Mouse (Mus musculus) C2C12 (cell line): ENCODE data around the gene Sugt1. TPM values are rescaled to one million over a fixed set of nuclear protein-coding genes. Genes with fewer than 3 reads are reported as not detected.

Source experiments
- H3K27me3 ChIP-seq: one replicate; pipeline ENCODE4 v1.6.1; 2011; ENCODE audit not compliant: control insufficient read depth, insufficient read depth, insufficient read length
- H3K36me3 ChIP-seq: one replicate; pipeline ENCODE4 v1.6.1; 2011; ENCODE audit not compliant: control insufficient read depth, insufficient read depth
- H3K4me3 ChIP-seq: one replicate; pipeline ENCODE4 v1.5.1; 2011; ENCODE audit warnings: mild to moderate bottlenecking, control low read depth; ENCODE audit not compliant: poor library complexity, insufficient read depth, severe bottlenecking
- H3K79me2 ChIP-seq: one replicate; pipeline ENCODE4 v1.6.1; 2011; ENCODE audit not compliant: control insufficient read depth, insufficient read depth
- H3K79me3 ChIP-seq: one replicate; pipeline ENCODE4 v1.6.1; 2011; ENCODE audit warnings: low read depth, control low read depth
- H3ac ChIP-seq: one replicate; pipeline ENCODE3; 2011; ENCODE audit warnings: low read depth; ENCODE audit not compliant: control insufficient read depth, insufficient read length
- CEBPB ChIP-seq: IDR thresholded peaks from one replicate; pipeline ENCODE4 v1.6.1; 2011; ENCODE audit warnings: low read depth, mild to moderate bottlenecking, control low read depth, moderate library complexity
- CTCF ChIP-seq: IDR thresholded peaks from one replicate; pipeline ENCODE4 v1.5.1; 2011; ENCODE audit not compliant: control insufficient read depth, insufficient read depth, insufficient read length
- FOSL1 ChIP-seq: IDR thresholded peaks from one replicate; pipeline ENCODE4 v1.8.0; 2011; ENCODE audit warnings: mild to moderate bottlenecking, low read length; ENCODE audit not compliant: poor library complexity, insufficient read depth, severe bottlenecking
- MAX ChIP-seq: IDR thresholded peaks from one replicate; pipeline ENCODE4 v1.6.1; 2011; ENCODE audit warnings: mild to moderate bottlenecking, control low read depth
- MYOD1 ChIP-seq: IDR thresholded peaks from one replicate; pipeline ENCODE4 v1.6.1; 2011; ENCODE audit warnings: low read depth; ENCODE audit not compliant: control insufficient read depth, insufficient read length
- MYOG ChIP-seq: IDR thresholded peaks from one replicate; pipeline ENCODE4 v1.6.1; 2011; ENCODE audit not compliant: control insufficient read depth, insufficient read length; ENCODE audit errors: extremely low read depth
- USF1 ChIP-seq: IDR thresholded peaks from one replicate; pipeline ENCODE4 v1.6.1; 2011; ENCODE audit warnings: low read depth, mild to moderate bottlenecking, control low read depth, moderate library complexity
- microRNA-seq: library from miRNA; unstranded; fragments of <30 nt; microRNA quantifications from one replicate; pipeline ENCODE4, GENCODE M21; 2019; ENCODE audit warnings: borderline microRNAs expressed
- polyA plus RNA-seq: library from polyadenylated mRNA; unstranded; fragments of >200 nt; fragmentation: generic; extraction: Trizol; gene quantifications from one replicate; pipeline ENCODE4 v1.2.1, GENCODE M21; 2012; ENCODE audit warnings: missing spikeins

Gene Sugt1
- polyA plus RNA-seq, 1 experiment = 68.8 TPM

GRCm38 (mm10) chr14:79673083-79674013, 85.9 kb downstream of the Sugt1 start:
- TF ChIP-seq CTCF = no peak
- H3K79me2 ChIP-seq = no peaks in the 10 kb centered on the region
- no peaks in the 10 kb centered on the region for H3K79me3 ChIP-seq
- no peak overlapping the region for H3ac ChIP-seq
- no peaks in the 10 kb centered on the region for H3K36me3 ChIP-seq
- H3K4me3 ChIP-seq = no peak overlapping the region
- peaks cover 28% of the 10 kb centered on the region for H3K27me3 ChIP-seq

- H3ac ChIP-seq = no peak overlapping the region
- no peaks in the 10 kb centered on the region for H3K36me3 ChIP-seq
- no peak overlapping the region for H3K4me3 ChIP-seq
- H3K79me3 ChIP-seq = no peaks in the 10 kb centered on the region
- no peaks in the 10 kb centered on the region for H3K79me2 ChIP-seq
- peaks cover 25% of the 10 kb centered on the region for H3K27me3 ChIP-seq
- no peak for TF ChIP-seq MYOG
Observed at GRCm38 (mm10) chr14:79677108-79677753, 89.7 kb downstream of the Sugt1 start.

GRCm38 (mm10) chr14:79677891-79678687, 90.6 kb downstream of the Sugt1 start:
- Histone ChIP-seq H3K79me2 (no peaks in the 10 kb centered on the region), H3K36me3 (no peaks in the 10 kb centered on the region)
- TF ChIP-seq MYOD1 (no peak), FOSL1 (no peak), CEBPB (no peak), MYOG (no peak), USF1 (no peak), CTCF (no peak), MAX (no peak)

GRCm38 (mm10) chr14:79680652-79681051, 93.2 kb downstream of the Sugt1 start:
- no peaks in the 10 kb centered on the region for H3K79me3 ChIP-seq
- peaks cover 12% of the 10 kb centered on the region for H3K27me3 ChIP-seq
- no peak for TF ChIP-seq CTCF
- no peak for TF ChIP-seq FOSL1
- no peak for TF ChIP-seq USF1
- TF ChIP-seq MYOD1 = no peak
- no peak for TF ChIP-seq MYOG
- no peak for TF ChIP-seq MAX
- no peak for TF ChIP-seq CEBPB
- no peaks in the 10 kb centered on the region for H3K79me2 ChIP-seq
- H3K36me3 ChIP-seq = no peaks in the 10 kb centered on the region
- H3K4me3 ChIP-seq = no peak overlapping the region
- no peak overlapping the region for H3ac ChIP-seq

More at GRCm38 (mm10) chr14:79677891-79678687, 90.6 kb downstream of the Sugt1 start:
- Histone ChIP-seq H3K79me3 (no peaks in the 10 kb centered on the region), H3ac (no peak overlapping the region), H3K4me3 (no peak overlapping the region), H3K27me3 (peaks cover 16% of the 10 kb centered on the region)

Small RNA genes lying within 50 kb of the gene (microRNA-seq; reads per million reads assigned to microRNA genes)
- gene Gm27857 = not detected

Other genes with a start within 250 kb of the Sugt1 start
- gene Naa16, start 196.9 kb upstream of the Sugt1 start, polyA plus RNA-seq = 8.6 TPM
- 2.7 TPM for gene Mtrf1, start 189.9 kb upstream of the Sugt1 start, polyA plus RNA-seq
- 0.78 TPM for gene Kbtbd7, start 161.2 kb upstream of the Sugt1 start, polyA plus RNA-seq
- gene Kbtbd6, start 135.9 kb upstream of the Sugt1 start, polyA plus RNA-seq = 0.25 TPM
- 3.4 TPM for gene Elf1, start 106.5 kb upstream of the Sugt1 start, polyA plus RNA-seq
- gene Wbp4, start 106.2 kb upstream of the Sugt1 start, polyA plus RNA-seq = 9.8 TPM
- gene Cnmd, start 74.5 kb downstream of the Sugt1 start, polyA plus RNA-seq = not detected
- gene Pcdh8, start 183.6 kb downstream of the Sugt1 start, polyA plus RNA-seq = 0.07 TPM